Mouse (Mus musculus) layer of hippocampus, adult 11-12 months (tissue): ENCODE data around the gene Eef1akmt4.
"Not testable (repeated sequence)": the region's sequence is repeated elsewhere in the genome, so short reads cannot be mapped to it uniquely, and the experiment has no call there.

Experiments used
- DNase-seq: peaks from one replicate; pipeline ENCODE4 v3.0.0; 2022; ENCODE audit warnings: low spot score

Gene Eef1akmt4

GRCm38 (mm10) chr16:20628871-20629391, 17.5 kb downstream of the Eef1akmt4 start:
- DNase-seq = peak; percentile 27

GRCm38 (mm10) chr16:20629731-20630634, 18.6 kb downstream of the Eef1akmt4 start, which contains the start of gene Ece2:
Gene Ece2 (plus strand): TSS chr16:20629828.
- no peak for DNase-seq

DNA sequence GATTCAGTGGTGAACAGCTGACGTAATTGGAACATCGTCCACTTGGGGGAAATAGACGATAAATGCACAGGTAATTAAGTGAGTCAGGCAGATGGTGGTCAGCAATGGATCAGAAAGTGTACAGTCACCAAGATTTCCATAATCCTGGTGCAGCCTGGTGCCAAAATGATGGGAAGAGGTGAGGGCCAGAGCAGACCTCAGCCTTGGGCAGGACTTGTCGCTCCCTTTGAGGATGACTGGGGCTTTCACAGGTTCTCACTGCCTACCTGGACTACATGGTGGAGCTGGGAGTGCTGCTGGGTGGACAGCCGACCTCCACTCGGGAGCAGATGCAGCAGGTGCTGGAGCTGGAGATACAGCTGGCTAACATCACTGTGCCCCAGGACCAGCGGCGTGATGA, 26.0 kb downstream of the Eef1akmt4 start:
- DNase-seq = no peak

DNA sequence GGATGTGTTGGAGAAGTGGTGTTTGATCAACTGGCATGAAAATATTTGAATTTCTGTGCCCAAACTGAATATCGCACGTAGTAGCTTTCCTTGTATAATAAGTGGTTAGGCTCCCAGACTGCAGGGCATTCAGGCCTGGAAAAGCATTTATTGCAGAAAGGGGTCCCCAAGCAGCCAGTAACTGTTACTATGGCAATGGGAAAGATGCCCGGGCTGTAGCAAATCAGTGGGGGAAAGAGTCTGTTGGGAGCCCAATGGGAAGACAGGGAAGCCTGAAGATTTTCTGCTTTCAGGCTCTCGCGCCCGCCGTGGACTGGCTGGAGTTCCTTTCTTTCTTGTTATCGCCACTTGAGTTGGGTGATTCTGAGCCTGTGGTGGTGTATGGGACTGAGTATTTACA, 27.0 kb downstream of the Eef1akmt4 start:
- DNase-seq = peak; percentile 57

- peak; percentile 79 for DNase-seq
Observed at GRCm38 (mm10) chr16:20642161-20642560, 30.8 kb downstream of the Eef1akmt4 start.

- no peak for DNase-seq
Observed at GRCm38 (mm10) chr16:20643911-20644310, 32.5 kb downstream of the Eef1akmt4 start.

GRCm38 (mm10) chr16:20651076-20651946, 39.9 kb downstream of the Eef1akmt4 start, which contains the start of gene Psmd2:
Gene Psmd2 (plus strand): TSS chr16:20651652.
- DNase-seq = peak; percentile 96

DNA sequence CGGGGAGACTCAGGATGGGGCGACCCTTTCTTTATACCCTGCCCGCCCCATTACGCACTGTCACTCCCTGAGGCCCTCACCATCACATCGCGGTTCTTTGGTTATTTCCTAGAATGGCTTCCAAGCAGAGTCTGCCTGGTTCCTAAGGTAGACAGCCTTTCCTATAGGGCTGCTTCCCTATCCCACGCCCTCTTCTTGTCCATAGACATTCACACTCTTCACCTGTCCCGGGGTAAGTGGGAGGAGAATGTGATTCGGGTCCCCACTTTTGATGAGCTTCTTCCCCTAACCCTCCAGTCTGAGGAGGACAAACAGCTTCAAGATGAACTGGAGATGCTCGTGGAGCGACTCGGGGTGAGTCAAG, 40.5 kb downstream of the Eef1akmt4 start:
- no peak for DNase-seq

DNA sequence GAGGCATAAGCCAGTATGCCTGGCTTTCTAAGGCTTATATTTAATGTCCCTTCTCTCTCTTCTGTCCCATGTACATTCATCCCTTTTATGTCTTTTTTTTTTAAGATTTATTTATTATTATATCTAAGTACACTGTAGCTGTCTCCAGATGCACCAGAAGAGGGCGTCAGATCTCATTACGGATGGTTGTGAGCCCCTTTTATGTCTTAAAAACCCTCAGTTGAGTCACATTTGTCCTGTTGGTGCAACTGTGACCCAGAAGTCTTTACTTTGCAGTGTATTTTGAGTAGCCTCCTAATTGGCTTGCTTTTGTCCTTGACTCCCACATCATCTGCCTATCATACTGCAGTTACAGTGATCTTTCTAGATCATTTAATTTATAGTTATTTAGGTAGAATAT, 41.9 kb downstream of the Eef1akmt4 start:
- DNase-seq = no peak

DNA sequence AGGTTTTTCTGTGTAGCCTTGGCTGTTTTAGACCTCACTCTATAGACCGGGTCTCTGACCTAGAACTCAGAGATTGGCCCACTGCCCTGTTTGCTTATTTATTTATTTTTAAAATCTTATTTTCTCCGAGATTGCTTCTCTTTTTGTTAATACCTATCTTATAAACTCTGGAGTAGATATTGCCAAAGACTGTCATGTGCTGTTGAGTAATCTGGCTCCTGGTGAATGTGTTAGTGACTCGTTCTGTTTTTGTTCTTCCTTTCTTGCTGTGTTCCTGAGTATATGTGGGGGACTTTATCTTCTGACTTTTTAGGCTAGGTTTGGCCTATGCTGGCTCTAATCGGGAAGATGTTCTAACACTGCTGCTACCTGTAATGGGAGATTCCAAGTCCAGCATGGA, 46.3 kb downstream of the Eef1akmt4 start:
- no peak for DNase-seq

- not testable (repeated sequence) for DNase-seq
Observed at GRCm38 (mm10) chr16:20668013-20668412, 56.6 kb downstream of the Eef1akmt4 start, which contains the start of gene Eif4g1. Gene Eif4g1 (plus strand): TSS chr16:20668313.
